ENCODE assay signal across 8 mouse cellular contexts in genomic region chr5:142902506-142903314, GRCm38 (mm10). TPM values are rescaled to one million over a fixed set of nuclear protein-coding genes. Genes with fewer than 3 reads are reported as not detected.
DNase-seq lines count a peak whose midpoint lies in the region; ATAC-seq and TF ChIP-seq lines count a peak whose summit lies in the region.

No protein-coding gene starts in this region.

- peak overlapping the region; percentile 66; the same call in 1 of the 2 replicates for H3K27ac ChIP-seq in lung, embryonic 14.5 days (ENCODE audit: low read depth)
- H3K27ac ChIP-seq in embryonic facial prominence, embryonic 12.5 days: peak overlapping the region; percentile 75
- H3K27ac ChIP-seq in neural tube, embryonic 14.5 days (ENCODE audit: low read depth, low read length): peak overlapping the region; percentile 2; the same call in 1 of the 2 replicates

- H3K36me3 ChIP-seq in lung, embryonic 14.5 days (ENCODE audit: insufficient read depth): peaks cover 73% of the 10 kb centered on the region
- peaks cover 60% of the 10 kb centered on the region for H3K36me3 ChIP-seq in embryonic facial prominence, embryonic 12.5 days
- H3K36me3 ChIP-seq in neural tube, embryonic 14.5 days (ENCODE audit: control insufficient read depth, insufficient read depth, low read length): peaks cover 59% of the 10 kb centered on the region

- H3K9ac ChIP-seq in lung, embryonic 14.5 days: no peak overlapping the region; the same call in 1 of the 2 replicates
- no peak overlapping the region for H3K9ac ChIP-seq in embryonic facial prominence, embryonic 12.5 days
- H3K9ac ChIP-seq in neural tube, embryonic 14.5 days (replicated peaks; ENCODE audit: low read depth, low read length): no peak overlapping the region; the same call in 1 of the 2 replicates

- ATAC-seq in lung, embryonic 14.5 days (ENCODE audit: insufficient read depth): no peak
- ATAC-seq in embryonic facial prominence, embryonic 12.5 days (ENCODE audit: insufficient number of reproducible peaks, insufficient read depth, low FRiP score, low TSS enrichment): no peak
- no peak for ATAC-seq in neural tube, embryonic 14.5 days (ENCODE audit: low read depth)
- ATAC-seq in erythroid progenitor cell, adult 5-6 weeks (replicated peaks; ENCODE audit: low FRiP score, poor library complexity, severe bottlenecking): no peak

- no peak for TF ChIP-seq CTCF in lung, embryonic 14.5 days (IDR thresholded peaks at IDR 0.05; ENCODE audit: low read depth)

- H3K4me2 ChIP-seq in lung, embryonic 14.5 days: peak overlapping the region; percentile 39; the same call in 1 of the 2 replicates
- 0 out of 2 replicates have a peak overlapping the region, but pooled peaks have one; percentile 9 for H3K4me2 ChIP-seq in embryonic facial prominence, embryonic 12.5 days (replicated peaks)
- peak overlapping the region; percentile 11; the same call in 1 of the 2 replicates for H3K4me2 ChIP-seq in neural tube, embryonic 14.5 days (ENCODE audit: low read depth, low read length)

- peaks cover 11% of the 10 kb centered on the region for H3K4me1 ChIP-seq in lung, embryonic 14.5 days (ENCODE audit: insufficient read depth)
- H3K4me1 ChIP-seq in embryonic facial prominence, embryonic 12.5 days: peaks cover 26% of the 10 kb centered on the region
- peaks cover 30% of the 10 kb centered on the region for H3K4me1 ChIP-seq in neural tube, embryonic 14.5 days (ENCODE audit: control insufficient read depth, insufficient read depth, low read length)

- H3K4me3 ChIP-seq in lung, embryonic 14.5 days (ENCODE audit: low read depth, low read length): peak overlapping the region; percentile 100; the same call in 1 of the 2 replicates
- H3K4me3 ChIP-seq in embryonic facial prominence, embryonic 12.5 days: no peak overlapping the region
- H3K4me3 ChIP-seq in neural tube, embryonic 14.5 days (ENCODE audit: low read depth, low read length): no peak overlapping the region

- no peaks in the 10 kb centered on the region for H3K9me3 ChIP-seq in lung, embryonic 14.5 days (ENCODE audit: low read depth, low read length)
- H3K9me3 ChIP-seq in embryonic facial prominence, embryonic 12.5 days: no peaks in the 10 kb centered on the region
- H3K9me3 ChIP-seq in neural tube, embryonic 14.5 days (ENCODE audit: control insufficient read depth, low read length): no peaks in the 10 kb centered on the region

- peak; percentile 42 for DNase-seq in lung, embryonic 14.5 days
- no peak for DNase-seq in lung, postnatal 36 days
- peak; percentile 54 for DNase-seq in induced T-regulatory cell, adult 2 months (ENCODE audit: low read depth)
- DNase-seq in adrenal gland, postnatal 10 days: no peak
- DNase-seq in gastrocnemius, postnatal 14 days: no peak

- H3K27me3 ChIP-seq in lung, embryonic 14.5 days (ENCODE audit: insufficient read depth, low read length): no peaks in the 10 kb centered on the region
- H3K27me3 ChIP-seq in embryonic facial prominence, embryonic 12.5 days: no peaks in the 10 kb centered on the region
- H3K27me3 ChIP-seq in neural tube, embryonic 14.5 days (ENCODE audit: control insufficient read depth, insufficient read depth, low read length): peaks cover 3% of the 10 kb centered on the region; the same call in 1 of the 2 replicates

- 51% methylated on average over 5 of the region's 5 CpGs for WGBS in lung, embryonic 14.5 days
- 52% methylated on average over 5 of the region's 5 CpGs for WGBS in embryonic facial prominence, embryonic 12.5 days
- 63% methylated on average over 5 of the region's 5 CpGs for WGBS in neural tube, embryonic 14.5 days

- intact Hi-C loops in gastrocnemius, postnatal 14 days (cut with DNase I; ENCODE audit: low total_unique reads): no loop called here

RNA-seq across cellular contexts. Expression of gene Actb, which starts 3.8 kb away (rescaled TPM):
- 16,801 and 17,929 TPM in 2 replicates for polyA plus RNA-seq in lung, embryonic 14.5 days (2014; fragmentation: Nextera tagmentation; extraction: Ambion mirVana)
- 13,963 and 14,730 TPM in 2 replicates for polyA plus RNA-seq in embryonic facial prominence, embryonic 12.5 days (2016; fragmentation: Nextera tagmentation; extraction: Ambion mirVana)
- polyA plus RNA-seq in neural tube, embryonic 14.5 days (2014; fragmentation: Nextera tagmentation; extraction: Ambion mirVana): 12,012 and 12,961 TPM in 2 replicates
- total RNA-seq in adrenal gland, postnatal 10 days (2021): 1,000 to 10,000 TPM; 2,913 to 2,936 TPM
- 1,000 to 10,000 TPM in 1 of 2 experiments, 100 to 1,000 TPM in 1; 856 to 1,248 TPM for total RNA-seq in gastrocnemius, postnatal 14 days (2021)
- 4,902 and 5,552 TPM in 2 replicates for total RNA-seq in erythroid progenitor cell, adult 5-6 weeks (2015; ENCODE audit: low replicate concordance)
- total RNA-seq in erythroid progenitor cell, adult 5-6 weeks (2017; ENCODE audit: low replicate concordance): 1,509 and 1,723 TPM in 2 replicates

RNA-seq across cellular contexts. Expression of gene Fbxl18, which starts 7.5 kb away (rescaled TPM):
- polyA plus RNA-seq in lung, embryonic 14.5 days (2014; fragmentation: Nextera tagmentation; extraction: Ambion mirVana): 11.2 and 11.8 TPM in 2 replicates
- polyA plus RNA-seq in embryonic facial prominence, embryonic 12.5 days (2016; fragmentation: Nextera tagmentation; extraction: Ambion mirVana): 14.6 and 16.5 TPM in 2 replicates
- polyA plus RNA-seq in neural tube, embryonic 14.5 days (2014; fragmentation: Nextera tagmentation; extraction: Ambion mirVana): 22.5 and 24.1 TPM in 2 replicates
- total RNA-seq in adrenal gland, postnatal 10 days (2021): 10 to 100 TPM in 1 of 2 experiments, 1 to 10 TPM in 1; 9.4 to 12.7 TPM
- total RNA-seq in gastrocnemius, postnatal 14 days (2021): 1 to 10 TPM; 5.8 to 7.1 TPM
- total RNA-seq in erythroid progenitor cell, adult 5-6 weeks (2015; ENCODE audit: low replicate concordance): 0.42 and 4.0 TPM in 2 replicates
- 2.4 and 2.7 TPM in 2 replicates for total RNA-seq in erythroid progenitor cell, adult 5-6 weeks (2017; ENCODE audit: low replicate concordance)

RNA-seq across cellular contexts. Expression of gene Fscn1, which starts 57.4 kb away (rescaled TPM):
- 331 and 347 TPM in 2 replicates for polyA plus RNA-seq in lung, embryonic 14.5 days (2014; fragmentation: Nextera tagmentation; extraction: Ambion mirVana)
- 506 and 520 TPM in 2 replicates for polyA plus RNA-seq in embryonic facial prominence, embryonic 12.5 days (2016; fragmentation: Nextera tagmentation; extraction: Ambion mirVana)
- polyA plus RNA-seq in neural tube, embryonic 14.5 days (2014; fragmentation: Nextera tagmentation; extraction: Ambion mirVana): 428 and 502 TPM in 2 replicates
- total RNA-seq in adrenal gland, postnatal 10 days (2021): 100 to 1,000 TPM in 1 of 2 experiments, 10 to 100 TPM in 1; 85.6 to 125 TPM
- total RNA-seq in gastrocnemius, postnatal 14 days (2021): 10 to 100 TPM; 52.2 to 72.9 TPM
- 0.84 TPM in 1 of 2 replicates, not detected in the other for total RNA-seq in erythroid progenitor cell, adult 5-6 weeks (2015; ENCODE audit: low replicate concordance)
- total RNA-seq in erythroid progenitor cell, adult 5-6 weeks (2017; ENCODE audit: low replicate concordance): 5.1 TPM in 1 of 2 replicates, not detected in the other

Comparison
In these comparisons a context has a peak if more than half of its experiments do, and no peak if none do; other contexts are left out.
1. DNase-seq: peak in lung, embryonic 14.5 days (single experiment) and induced T-regulatory cell, adult 2 months (single experiment); none in lung, postnatal 36 days (single experiment), adrenal gland, postnatal 10 days (single experiment) and gastrocnemius, postnatal 14 days (single experiment).
2. H3K27ac ChIP-seq: peak in every context shown above with its lines; median percentile 75 in embryonic facial prominence, embryonic 12.5 days; 66 in lung, embryonic 14.5 days; 2 in neural tube, embryonic 14.5 days.
3. RNA of gene Fscn1, which starts 57.4 kb away (total RNA-seq): 85.6 to 125 TPM in adrenal gland, postnatal 10 days and 52.2 to 72.9 TPM in gastrocnemius, postnatal 14 days; 0.84 to 5.1 TPM in erythroid progenitor cell, adult 5-6 weeks; every median in the first group is over 4 times any median in the second.
4. Peak in every context shown above with its lines, with median percentiles within 50 percentile points of each other: H3K4me2 ChIP-seq.